Mouse (Mus musculus) hindbrain, embryonic 13.5 days (tissue): ENCODE data around the gene Sdhaf3. TPM values are rescaled to one million over a fixed set of nuclear protein-coding genes. Genes with fewer than 3 reads are reported as not detected.

Source experiments
- ATAC-seq: fragments of 200-750 bp; cut with Nextera tagmentation; 2 replicates; pipeline ENCODE4 v1.8.0; 2017; ENCODE audit warnings: moderate TSS enrichment; ENCODE audit not compliant: low FRiP score
- H3K27ac ChIP-seq: fragments of 300-500 bp; sonication (generic); 2 replicates; pipeline ENCODE4 v1.5.1; 2015; ENCODE audit warnings: inconsistent platforms, mild to moderate bottlenecking, moderate library complexity
- H3K27me3 ChIP-seq: fragments of 300-500 bp; sonication (generic); 2 replicates; pipeline ENCODE4 v1.6.1; 2015; ENCODE audit warnings: mild to moderate bottlenecking, inconsistent platforms
- H3K36me3 ChIP-seq: fragments of 300-500 bp; sonication (generic); 2 replicates; pipeline ENCODE4 v1.6.1; 2015; ENCODE audit warnings: mild to moderate bottlenecking, inconsistent platforms
- H3K4me1 ChIP-seq: fragments of 300-500 bp; sonication (generic); replicated peaks from 2 replicates; pipeline ENCODE4 v1.6.1; 2015; ENCODE audit warnings: inconsistent platforms
- H3K4me2 ChIP-seq: fragments of 300-500 bp; sonication (generic); 2 replicates; pipeline ENCODE4 v1.6.1; 2015; ENCODE audit warnings: inconsistent platforms, mild to moderate bottlenecking, moderate library complexity
- H3K4me3 ChIP-seq: fragments of 300-500 bp; sonication (generic); 2 replicates; pipeline ENCODE4 v1.5.1; 2015; ENCODE audit warnings: mild to moderate bottlenecking, inconsistent platforms
- H3K9ac ChIP-seq: fragments of 300-500 bp; sonication (generic); 2 replicates; pipeline ENCODE4 v1.6.1; 2015; ENCODE audit warnings: mild to moderate bottlenecking, inconsistent platforms
- H3K9me3 ChIP-seq: fragments of 300-500 bp; sonication (generic); 2 replicates; pipeline ENCODE4 v1.6.1; 2016; ENCODE audit warnings: inconsistent platforms
- WGBS: fragments of 180-500 bp; shearing (Covaris S2); methylation state at CpG from one replicate; pipeline ENCODE4 v1.1.7; 2015; 5-methylcytosine and 5-hydroxymethylcytosine counted together
- polyA plus RNA-seq: library from polyadenylated mRNA; unstranded; fragments of >200 nt; fragmentation: Nextera tagmentation; extraction: Ambion mirVana; gene quantifications from 2 replicates; pipeline ENCODE4 v1.2.1, GENCODE M21; 2015

The Sdhaf3 gene
- polyA plus RNA-seq: 7.3 and 7.4 TPM in 2 replicates

GRCm38 (mm10) chr6:6955764-6956561 lies at the start of gene Sdhaf3:
Sdhaf3 (plus strand) TSS chr6:6956004.
- Histone ChIP-seq H3K9me3 (no peaks in the 10 kb centered on the region), H3K4me2 (peak within 1 kb of the TSS; percentile 80), H3K27ac (peak within 1 kb of the TSS; percentile 81), H3K27me3 (peaks cover 14% of the 10 kb centered on the region; the same call in 1 of the 2 replicates), H3K4me1 (peaks cover 10% of the 10 kb centered on the region), H3K4me3 (peak within 1 kb of the TSS; percentile 69), H3K9ac (peak within 1 kb of the TSS; percentile 80), H3K36me3 (no peaks in the 10 kb centered on the region)
- ATAC-seq: peak; percentile 100
- under 1% methylated on average over 52 of the region's 52 CpGs for WGBS

GRCm38 (mm10) chr6:6909586-6909985 lies 46.2 kb upstream of the Sdhaf3 start:
- 82% methylated on average over 8 of the region's 8 CpGs for WGBS
- no peak overlapping the region for H3K4me3 ChIP-seq
- H3K9ac ChIP-seq: no peak overlapping the region
- no peaks in the 10 kb centered on the region for H3K27me3 ChIP-seq
- H3K27ac ChIP-seq: no peak overlapping the region
- H3K36me3 ChIP-seq: no peaks in the 10 kb centered on the region
- no peaks in the 10 kb centered on the region for H3K4me1 ChIP-seq
- no peak overlapping the region for H3K4me2 ChIP-seq
- no peaks in the 10 kb centered on the region for H3K9me3 ChIP-seq
- no peak for ATAC-seq

- no peak overlapping the region for H3K4me3 ChIP-seq
- H3K9ac ChIP-seq: no peak overlapping the region
- H3K27ac ChIP-seq: no peak overlapping the region
- H3K27me3 ChIP-seq: no peaks in the 10 kb centered on the region
- H3K4me2 ChIP-seq: no peak overlapping the region
- H3K9me3 ChIP-seq: no peaks in the 10 kb centered on the region
- no peaks in the 10 kb centered on the region for H3K4me1 ChIP-seq
- ATAC-seq: no peak
- H3K36me3 ChIP-seq: no peaks in the 10 kb centered on the region
- 93% methylated on average over 1 of the region's 1 CpGs for WGBS
These were observed 41.5 kb upstream of the Sdhaf3 start for GRCm38 (mm10) chr6:6914304-6914703.

DNA sequence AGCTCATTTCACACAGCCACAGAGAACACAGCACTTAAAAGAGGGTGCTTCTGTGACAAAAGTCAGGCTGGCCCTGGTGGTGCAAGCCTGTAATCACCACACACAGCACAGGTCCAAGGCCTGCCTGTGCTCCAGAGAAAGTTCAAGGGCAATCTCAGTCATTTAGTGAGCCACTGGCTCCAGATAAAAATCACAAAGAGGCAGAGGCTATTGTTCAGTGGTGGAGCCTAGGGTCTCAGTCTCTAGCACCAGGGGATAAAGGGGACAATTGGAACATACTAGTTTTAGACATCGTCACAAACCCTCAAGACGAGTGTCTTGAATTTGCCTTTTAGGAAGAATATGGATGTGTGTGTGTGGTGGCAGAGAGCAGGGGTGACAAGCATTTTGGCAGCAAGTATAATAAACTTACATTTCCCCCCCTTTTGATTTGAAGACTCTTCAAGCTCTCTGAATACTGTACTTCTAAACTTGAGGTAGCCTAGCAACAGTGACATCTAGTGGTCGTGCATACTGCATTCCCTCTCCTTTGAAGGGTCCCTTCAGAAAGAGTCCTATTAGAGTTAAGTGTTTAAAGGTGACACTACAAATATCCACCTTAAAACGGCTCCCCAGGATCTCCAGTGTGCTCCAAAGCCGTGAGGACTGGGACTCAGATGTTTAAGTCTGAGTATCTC lies 40.8 kb upstream of the Sdhaf3 start:
- Histone ChIP-seq H3K9me3 (no peaks in the 10 kb centered on the region), H3K36me3 (no peaks in the 10 kb centered on the region), H3K9ac (no peak overlapping the region), H3K4me3 (no peak overlapping the region), H3K4me1 (no peaks in the 10 kb centered on the region), H3K4me2 (no peak overlapping the region), H3K27me3 (no peaks in the 10 kb centered on the region), H3K27ac (no peak overlapping the region)
- ATAC-seq: peak; percentile 85
- 41% methylated on average over 5 of the region's 5 CpGs for WGBS

DNA sequence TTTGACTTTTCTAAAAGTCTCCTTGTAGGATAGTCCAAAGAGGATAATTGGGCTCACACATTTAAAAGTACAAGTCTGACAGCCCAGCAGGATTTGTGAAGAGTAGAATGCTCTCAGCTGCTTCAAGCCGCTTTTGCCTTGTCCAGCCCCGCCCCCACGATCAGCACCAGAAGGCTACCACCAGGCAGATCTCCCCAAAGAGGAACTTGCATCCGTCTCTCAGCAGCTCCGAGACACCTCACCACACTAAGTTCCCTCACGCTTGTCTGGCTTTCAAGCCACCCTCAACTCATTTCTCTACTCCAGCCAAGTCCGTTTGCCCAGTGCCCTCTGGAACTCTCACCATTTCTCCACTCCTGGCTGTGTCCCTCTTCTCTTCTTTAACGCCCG lies 40.3 kb upstream of the Sdhaf3 start:
- no peak overlapping the region for H3K4me2 ChIP-seq
- no peak overlapping the region for H3K4me3 ChIP-seq
- H3K36me3 ChIP-seq: no peaks in the 10 kb centered on the region
- no peaks in the 10 kb centered on the region for H3K27me3 ChIP-seq
- no peak overlapping the region for H3K27ac ChIP-seq
- WGBS: 55% methylated on average over 9 of the region's 9 CpGs
- H3K9ac ChIP-seq: no peak overlapping the region
- no peaks in the 10 kb centered on the region for H3K4me1 ChIP-seq
- ATAC-seq: no peak
- no peaks in the 10 kb centered on the region for H3K9me3 ChIP-seq

DNA sequence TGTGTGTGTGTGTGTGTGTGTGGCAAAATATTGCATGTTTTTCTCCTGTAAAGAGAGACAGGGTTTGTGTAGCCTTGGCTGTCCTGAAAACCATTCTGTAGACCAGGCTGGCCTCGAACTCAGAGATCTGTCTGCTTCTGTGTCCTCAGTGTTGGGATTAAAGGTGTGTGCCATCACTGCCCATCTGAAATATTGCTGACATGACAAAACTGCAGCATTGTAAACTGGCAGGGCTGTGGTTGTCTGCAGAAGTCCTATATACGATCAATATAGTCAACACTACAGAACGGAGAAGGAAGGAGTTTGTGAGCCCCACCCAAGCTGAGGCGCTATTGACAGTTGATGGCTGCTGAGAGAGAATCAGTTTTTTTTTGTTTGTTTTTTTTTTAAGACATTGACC lies 38.5 kb upstream of the Sdhaf3 start:
- no peak overlapping the region for H3K4me2 ChIP-seq
- H3K36me3 ChIP-seq: no peaks in the 10 kb centered on the region
- ATAC-seq: no peak
- H3K27me3 ChIP-seq: no peaks in the 10 kb centered on the region
- 89% methylated on average over 4 of the region's 4 CpGs for WGBS
- H3K9ac ChIP-seq: no peak overlapping the region
- H3K27ac ChIP-seq: no peak overlapping the region
- no peaks in the 10 kb centered on the region for H3K9me3 ChIP-seq
- H3K4me1 ChIP-seq: no peaks in the 10 kb centered on the region
- H3K4me3 ChIP-seq: no peak overlapping the region

- Histone ChIP-seq H3K9me3 (no peaks in the 10 kb centered on the region), H3K27ac (no peak overlapping the region), H3K4me3 (no peak overlapping the region), H3K27me3 (no peaks in the 10 kb centered on the region), H3K4me1 (no peaks in the 10 kb centered on the region), H3K36me3 (no peaks in the 10 kb centered on the region), H3K4me2 (no peak overlapping the region), H3K9ac (no peak overlapping the region)
- WGBS: 66% methylated on average over 1 of the region's 1 CpGs
- no peak for ATAC-seq
These were observed 30.5 kb upstream of the Sdhaf3 start for GRCm38 (mm10) chr6:6925264-6925663.

- Histone ChIP-seq H3K9me3 (no peaks in the 10 kb centered on the region), H3K9ac (no peak overlapping the region), H3K4me1 (no peaks in the 10 kb centered on the region), H3K4me3 (no peak overlapping the region), H3K4me2 (no peak overlapping the region), H3K27ac (no peak overlapping the region), H3K27me3 (no peaks in the 10 kb centered on the region), H3K36me3 (no peaks in the 10 kb centered on the region)
- WGBS: 86% methylated on average over 4 of the region's 4 CpGs
- no peak for ATAC-seq
These were observed 25.0 kb upstream of the Sdhaf3 start for GRCm38 (mm10) chr6:6930831-6931230.

DNA sequence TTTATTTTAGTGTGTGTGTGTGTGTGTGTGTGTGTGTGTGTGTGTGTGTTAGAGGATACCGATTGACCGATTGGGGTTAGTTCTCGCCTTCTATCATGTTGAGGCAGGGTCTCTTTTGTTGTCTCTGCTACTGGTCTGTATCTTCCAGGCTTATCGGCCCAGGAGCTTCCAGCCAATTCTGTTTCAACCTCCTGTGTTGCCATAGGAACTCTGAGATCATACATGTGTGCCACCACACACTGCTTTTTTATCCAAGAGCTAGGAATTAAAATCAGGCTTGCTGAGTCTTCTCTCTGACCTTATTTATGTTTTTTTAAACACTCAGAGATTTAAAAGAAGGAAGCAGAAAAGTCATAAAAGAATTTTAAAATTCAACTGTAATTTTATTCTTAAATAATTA lies 24.3 kb upstream of the Sdhaf3 start:
- Histone ChIP-seq H3K36me3 (no peaks in the 10 kb centered on the region), H3K27me3 (no peaks in the 10 kb centered on the region), H3K4me2 (no peak overlapping the region), H3K4me1 (no peaks in the 10 kb centered on the region), H3K4me3 (no peak overlapping the region), H3K27ac (no peak overlapping the region), H3K9ac (no peak overlapping the region), H3K9me3 (no peaks in the 10 kb centered on the region)
- 90% methylated on average over 4 of the region's 4 CpGs for WGBS
- ATAC-seq: no peak

- Histone ChIP-seq H3K36me3 (no peaks in the 10 kb centered on the region), H3K4me3 (no peak overlapping the region), H3K4me2 (no peak overlapping the region), H3K9me3 (no peaks in the 10 kb centered on the region), H3K9ac (no peak overlapping the region), H3K27me3 (no peaks in the 10 kb centered on the region), H3K27ac (no peak overlapping the region), H3K4me1 (no peaks in the 10 kb centered on the region)
- WGBS: 62% methylated on average over 2 of the region's 2 CpGs
- ATAC-seq: no peak
These were observed 15.0 kb upstream of the Sdhaf3 start for GRCm38 (mm10) chr6:6940845-6941244.

DNA sequence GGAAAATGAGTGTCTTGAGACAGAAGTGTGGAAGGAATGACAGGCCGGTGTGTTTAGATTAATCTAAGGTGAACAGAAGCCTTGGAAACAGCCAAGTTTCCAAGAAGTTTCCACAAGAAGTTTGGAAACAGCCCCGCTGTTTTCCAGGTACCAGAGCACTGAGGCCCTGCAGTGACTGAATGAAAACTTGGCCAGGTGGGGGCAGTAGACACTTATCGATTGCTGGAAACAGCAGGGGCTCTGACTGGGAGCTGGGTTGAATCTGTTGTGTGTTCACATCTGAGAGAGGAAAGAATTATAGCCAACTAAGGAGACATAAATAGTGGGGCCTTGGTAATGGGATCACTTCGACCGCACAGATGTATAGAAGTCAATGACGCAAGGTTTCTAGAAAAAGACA lies 13.0 kb upstream of the Sdhaf3 start:
- no peak overlapping the region for H3K9ac ChIP-seq
- H3K27ac ChIP-seq: no peak overlapping the region
- WGBS: 55% methylated on average over 6 of the region's 6 CpGs
- no peak overlapping the region for H3K4me3 ChIP-seq
- no peak overlapping the region for H3K4me2 ChIP-seq
- H3K9me3 ChIP-seq: no peaks in the 10 kb centered on the region
- H3K36me3 ChIP-seq: no peaks in the 10 kb centered on the region
- no peak for ATAC-seq
- H3K4me1 ChIP-seq: no peaks in the 10 kb centered on the region
- H3K27me3 ChIP-seq: no peaks in the 10 kb centered on the region

- Histone ChIP-seq H3K27me3 (peaks cover 5% of the 10 kb centered on the region; the same call in 1 of the 2 replicates), H3K4me1 (no peaks in the 10 kb centered on the region), H3K9ac (no peak overlapping the region), H3K4me3 (no peak overlapping the region), H3K4me2 (no peak overlapping the region), H3K9me3 (no peaks in the 10 kb centered on the region), H3K36me3 (no peaks in the 10 kb centered on the region), H3K27ac (no peak overlapping the region)
- 27% methylated on average over 1 of the region's 1 CpGs for WGBS
- no peak for ATAC-seq
These were observed 8.2 kb upstream of the Sdhaf3 start for GRCm38 (mm10) chr6:6947650-6948049.

DNA sequence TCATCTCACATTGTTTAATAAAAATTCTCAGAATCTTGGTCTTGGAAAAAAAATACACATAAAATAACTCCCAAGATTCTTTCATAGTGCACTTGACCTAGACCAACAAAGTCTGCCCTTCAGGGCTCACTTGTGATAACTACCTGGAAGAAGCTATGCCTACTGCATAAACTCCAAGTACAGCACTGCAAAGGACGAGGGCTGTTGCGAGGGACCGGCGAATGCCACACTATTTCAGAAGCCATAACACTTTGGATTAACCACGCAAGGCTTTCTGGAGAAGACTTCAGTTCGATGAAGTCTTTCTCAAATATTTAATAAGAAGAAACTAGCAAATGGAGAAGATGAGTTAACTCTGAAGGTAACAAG lies 425 bp upstream of the Sdhaf3 start:
- ATAC-seq: peak; percentile 52
- no peak overlapping the region for H3K9ac ChIP-seq
- H3K27me3 ChIP-seq: peaks cover 14% of the 10 kb centered on the region; the same call in 1 of the 2 replicates
- peak overlapping the region; percentile 69 for H3K4me3 ChIP-seq
- no peaks in the 10 kb centered on the region for H3K9me3 ChIP-seq
- H3K36me3 ChIP-seq: no peaks in the 10 kb centered on the region
- H3K27ac ChIP-seq: no peak overlapping the region
- 39% methylated on average over 6 of the region's 6 CpGs for WGBS
- H3K4me1 ChIP-seq: peaks cover 10% of the 10 kb centered on the region
- peak overlapping the region; percentile 58 for H3K4me2 ChIP-seq
